Comparison of ENCODE assay signal across 11 mouse cellular contexts in the genomic region with DNA sequence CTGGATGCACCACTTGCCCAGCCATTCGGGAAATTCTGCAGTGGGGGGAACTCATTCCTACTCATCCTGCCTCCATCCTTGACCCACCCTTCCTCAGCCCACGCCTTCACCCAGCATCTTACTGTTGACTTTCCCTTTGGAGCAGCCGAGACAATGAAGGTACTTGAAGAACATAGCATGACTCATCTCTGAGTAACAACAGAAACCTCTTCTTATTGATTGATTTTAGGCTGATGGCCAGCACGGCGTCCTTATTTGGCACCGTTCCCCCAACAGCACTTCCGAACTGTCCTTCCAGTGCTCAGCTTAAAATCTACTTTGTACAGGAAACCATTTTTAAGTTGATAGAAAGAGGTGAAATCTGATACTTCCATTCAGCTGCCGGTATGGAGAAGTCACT. TPM values are rescaled to one million over a fixed set of nuclear protein-coding genes. Genes with fewer than 3 reads are reported as not detected.
DNase-seq lines count a peak whose midpoint lies in the region; ATAC-seq and TF ChIP-seq lines count a peak whose summit lies in the region.
"Had no signal": no experiment of that assay in that cellular context is flagged by ENCODE, and none has a peak within 500 bp of the region (broad histone marks: within the 10 kb centered on the region; RNA-seq: fewer than 3 reads in every experiment).

No protein-coding gene starts in this region.

- H3K36me3 ChIP-seq in heart, adult 2 months (ENCODE audit: control insufficient read depth, insufficient read depth, low read length) = no peaks in the 10 kb centered on the region; the same call in 1 of the 2 replicates
- H3K36me3 ChIP-seq in heart, embryonic 12.5 days = no peaks in the 10 kb centered on the region
- no peaks in the 10 kb centered on the region for H3K36me3 ChIP-seq in lung, embryonic 15.5 days
- no peaks in the 10 kb centered on the region for H3K36me3 ChIP-seq in forebrain, embryonic 14.5 days (ENCODE audit: control insufficient read depth, insufficient read depth, low read length)
- H3K36me3 ChIP-seq: forebrain, embryonic 10.5 days; midbrain, embryonic 10.5 days had no signal

- ATAC-seq in heart, embryonic 12.5 days (ENCODE audit: insufficient number of reproducible peaks, low FRiP score) = no peak
- ATAC-seq in lung, embryonic 15.5 days (ENCODE audit: borderline replicate concordance, extremely low read depth, low FRiP score, low TSS enrichment) = no peak
- ATAC-seq in CD4-positive, CD25-positive, alpha-beta regulatory T cell, adult 4 months = no peak
- no peak for ATAC-seq in forebrain, embryonic 14.5 days

- no peaks in the 10 kb centered on the region for H3K79me2 ChIP-seq in heart, adult 2 months (replicated peaks; ENCODE audit: control insufficient read depth, insufficient read depth, low read length)

- H3K4me3 ChIP-seq in heart, adult 2 months = no peak overlapping the region
- no peak overlapping the region for H3K4me3 ChIP-seq in heart, embryonic 12.5 days
- H3K4me3 ChIP-seq in lung, embryonic 15.5 days = no peak overlapping the region
- no peak overlapping the region for H3K4me3 ChIP-seq in forebrain, embryonic 14.5 days (ENCODE audit: low read depth, low read length)
- H3K4me3 ChIP-seq: forebrain, embryonic 10.5 days; midbrain, embryonic 10.5 days had no signal

- no peak overlapping the region for H3K9ac ChIP-seq in heart, adult 2 months (ENCODE audit: low read depth, low read length)
- H3K9ac ChIP-seq in heart, embryonic 12.5 days = no peak overlapping the region
- no peak overlapping the region for H3K9ac ChIP-seq in lung, embryonic 15.5 days
- no peak overlapping the region for H3K9ac ChIP-seq in forebrain, embryonic 14.5 days (ENCODE audit: low read length)

- no peak overlapping the region for H3K4me2 ChIP-seq in heart, embryonic 12.5 days
- H3K4me2 ChIP-seq in lung, embryonic 15.5 days = peak overlapping the region; percentile 11
- no peak overlapping the region for H3K4me2 ChIP-seq in forebrain, embryonic 14.5 days (ENCODE audit: low read length)

- no peaks in the 10 kb centered on the region for H3K27me3 ChIP-seq in heart, adult 2 months (ENCODE audit: control insufficient read depth, insufficient read depth, low read length)
- H3K27me3 ChIP-seq in heart, embryonic 12.5 days (replicated peaks) = no peaks in the 10 kb centered on the region
- H3K27me3 ChIP-seq in lung, embryonic 15.5 days = no peaks in the 10 kb centered on the region
- no peaks in the 10 kb centered on the region for H3K27me3 ChIP-seq in forebrain, embryonic 14.5 days (replicated peaks; ENCODE audit: control insufficient read depth, insufficient read depth, low read length)

- DNase-seq in heart, adult 2 months = peak; percentile 46 to 51
- peak; percentile 29 for DNase-seq in ZHBTc4 (ENCODE audit: low read depth, low spot score)
- peak; percentile 40 to 46 for DNase-seq in heart, postnatal 10 days
- DNase-seq in left cerebral cortex, postnatal 25 days (ENCODE audit: low spot score in 2 of 2) = no peak
- no peak for DNase-seq in forebrain, embryonic 14.5 days (ENCODE audit: low spot score)
- DNase-seq: layer of hippocampus, postnatal 36 days had no signal

- intact Hi-C loops in heart, adult 2 months (cut with DNase I) = no loop called here
- intact Hi-C loops in heart, postnatal 10 days (cut with DNase I) = no loop called here
- intact Hi-C loops in left cerebral cortex, postnatal 25 days (cut with DNase I) = no loop called here

- H3K27ac ChIP-seq in heart, adult 2 months = no peak overlapping the region
- H3K27ac ChIP-seq in heart, embryonic 12.5 days (ENCODE audit: poor library complexity, severe bottlenecking) = no peak overlapping the region
- no peak overlapping the region for H3K27ac ChIP-seq in lung, embryonic 15.5 days
- H3K27ac ChIP-seq in forebrain, embryonic 14.5 days (ENCODE audit: low read depth, low read length) = no peak overlapping the region
- H3K27ac ChIP-seq: forebrain, embryonic 10.5 days; midbrain, embryonic 10.5 days had no signal

- no peak for TF ChIP-seq POLR2A in heart, adult 2 months (IDR thresholded peaks at IDR 0.05; ENCODE audit: insufficient read depth, low read depth, low read length)

- no peaks in the 10 kb centered on the region for H3K9me3 ChIP-seq in heart, embryonic 12.5 days (replicated peaks)
- no peaks in the 10 kb centered on the region for H3K9me3 ChIP-seq in lung, embryonic 15.5 days
- H3K9me3 ChIP-seq in forebrain, embryonic 14.5 days (replicated peaks; ENCODE audit: control insufficient read depth, low read length) = no peaks in the 10 kb centered on the region
- H3K9me3 ChIP-seq: midbrain, embryonic 10.5 days had no signal

- TF ChIP-seq CTCF in heart, adult 2 months (IDR thresholded peaks at IDR 0.05) = no peak

- WGBS in heart, adult 2 months = 24% methylated on average over 8 of the region's 8 CpGs
- WGBS in heart, embryonic 12.5 days = 43% methylated on average over 8 of the region's 8 CpGs
- WGBS in lung, embryonic 15.5 days = 17% methylated on average over 8 of the region's 8 CpGs
- 82% methylated on average over 8 of the region's 8 CpGs for WGBS in forebrain, embryonic 14.5 days

- no peak for TF ChIP-seq EP300 in heart, adult 2 months (IDR thresholded peaks at IDR 0.05; ENCODE audit: insufficient read depth, low read depth, low read length)

- peaks cover 10% of the 10 kb centered on the region for H3K4me1 ChIP-seq in heart, adult 2 months (ENCODE audit: control insufficient read depth, insufficient read depth, low read length)
- H3K4me1 ChIP-seq in heart, embryonic 12.5 days (replicated peaks) = peaks cover 18% of the 10 kb centered on the region
- peaks cover 18% of the 10 kb centered on the region; the same call in 1 of the 2 replicates for H3K4me1 ChIP-seq in lung, embryonic 15.5 days
- H3K4me1 ChIP-seq in forebrain, embryonic 14.5 days (ENCODE audit: control insufficient read depth, insufficient read depth, low read length) = 0 out of 2 replicates have a peak, but pooled peaks cover 4% of the 10 kb centered on the region

RNA-seq across cellular contexts. Expression of gene Socs5, which starts 4.8 kb away (rescaled TPM):
- 10 to 100 TPM; 28.1 to 39.1 TPM for total RNA-seq in heart, adult 2 months (2021)
- 10.5 and 19.0 TPM in 2 replicates for polyA plus RNA-seq in heart, adult 2 months (2012; rRNA removed)
- polyA plus RNA-seq in heart, embryonic 12.5 days (2016; fragmentation: Nextera tagmentation; extraction: Ambion mirVana) = 13.5 and 17.0 TPM in 2 replicates
- 10 to 100 TPM; 30.7 to 32.0 TPM for total RNA-seq in heart, postnatal 10 days (2021)
- polyA plus RNA-seq in lung, embryonic 15.5 days (2015; fragmentation: Nextera tagmentation; extraction: Ambion mirVana) = 14.2 and 15.5 TPM in 2 replicates
- polyA plus RNA-seq in CD4-positive, CD25-positive, alpha-beta regulatory T cell, adult 4 months (2017; shearing (Covaris generic)) = 1 to 10 TPM; 8.7 to 9.3 TPM
- total RNA-seq in left cerebral cortex, postnatal 25 days (2021) = 100 to 1,000 TPM; 104 to 107 TPM
- polyA plus RNA-seq in forebrain, embryonic 14.5 days (2014; fragmentation: Nextera tagmentation; extraction: Ambion mirVana) = 13.2 and 15.4 TPM in 2 replicates

Comparison
In these comparisons a context has a peak if more than half of its experiments do, and no peak if none do; other contexts are left out.
1. DNase-seq: peak in heart, adult 2 months (2 of 2), ZHBTc4 (single experiment) and heart, postnatal 10 days (2 of 2); none in left cerebral cortex, postnatal 25 days (0 of 2) and forebrain, embryonic 14.5 days (single experiment).